Mouse (Mus musculus) G1E (cell line): Measurements from ENCODE around the gene Adora1. TPM values are rescaled to one million over a fixed set of nuclear protein-coding genes. Genes with fewer than 3 reads are reported as not detected.

Source experiments
- ATAC-seq: 2 replicates; pipeline ENCODE4 v1.8.0; 2016; ENCODE audit warnings: mild to moderate bottlenecking; ENCODE audit not compliant: insufficient number of reproducible peaks, poor library complexity, low FRiP score, severe bottlenecking; ENCODE audit errors: extremely low read depth
- DNase-seq: peaks from one replicate; pipeline ENCODE4 v3.0.0; 2012; ENCODE audit warnings: low spot score
- H3K27me3 ChIP-seq: 2 replicates; pipeline ENCODE4 v1.6.1; 2012; ENCODE audit warnings: mild to moderate bottlenecking, low read length, inconsistent platforms; ENCODE audit not compliant: insufficient read depth
- H3K36me3 ChIP-seq: replicated peaks from 2 replicates; pipeline ENCODE3; 2012; ENCODE audit warnings: mild to moderate bottlenecking, inconsistent platforms
- H3K4me1 ChIP-seq: 2 replicates; pipeline ENCODE4 v1.6.1; 2012; ENCODE audit warnings: low read depth, low read length, inconsistent platforms, mixed read lengths; ENCODE audit not compliant: insufficient read depth
- H3K4me3 ChIP-seq: 2 replicates; pipeline ENCODE4 v1.5.1; 2012; ENCODE audit warnings: low read depth, mild to moderate bottlenecking, inconsistent platforms, low read length, moderate library complexity, mixed read lengths
- H3K9me3 ChIP-seq: replicated peaks from 2 replicates; pipeline ENCODE4 v1.6.1; 2012; ENCODE audit warnings: inconsistent platforms
- CTCF ChIP-seq: IDR thresholded peaks from 2 replicates; pipeline ENCODE4 v1.5.1; 2012; ENCODE audit warnings: low read depth, low read length, inconsistent platforms, mixed read lengths
- GATA1 ChIP-seq: IDR thresholded peaks from 2 replicates; pipeline ENCODE4 v1.6.1; 2012; ENCODE audit warnings: borderline replicate concordance, low read length, inconsistent platforms, mixed read lengths
- GATA2 ChIP-seq: IDR thresholded peaks from 2 replicates; pipeline ENCODE4 v1.6.1; 2012; ENCODE audit warnings: low read depth, low read length, inconsistent platforms, borderline replicate concordance
- POLR2AphosphoS5 ChIP-seq: IDR thresholded peaks from 2 replicates; pipeline ENCODE4 v1.6.1; 2012; ENCODE audit warnings: low read depth, low read length, inconsistent platforms; ENCODE audit not compliant: insufficient replicate concordance
- TAL1 ChIP-seq: conservative IDR thresholded peaks from 2 replicates; pipeline ENCODE4 v1.6.1; 2012; ENCODE audit warnings: low read depth, low read length, inconsistent platforms, mixed read lengths
- polyA plus RNA-seq: library from polyadenylated mRNA; stranded (reverse); fragments of >175 nt; gene quantifications from 2 replicates; pipeline ENCODE4 v1.2.3, GENCODE M21; 2012
- total RNA-seq, 2 experiments: library from RNA; stranded (forward) in 1 of 2; stranded (reverse) in 1 of 2; fragments of 200-1000 nt in 1 of 2; fragments of >200 nt in 1 of 2; fragmentation: Nextera tagmentation in 1 of 2; gene quantifications; 2 replicates each; pipeline ENCODE4 v1.2.3; 2014 to 2017

The Adora1 gene
- total and polyA plus RNA-seq, 3 experiments, result 0.16 TPM; not detected in 2

DNA sequence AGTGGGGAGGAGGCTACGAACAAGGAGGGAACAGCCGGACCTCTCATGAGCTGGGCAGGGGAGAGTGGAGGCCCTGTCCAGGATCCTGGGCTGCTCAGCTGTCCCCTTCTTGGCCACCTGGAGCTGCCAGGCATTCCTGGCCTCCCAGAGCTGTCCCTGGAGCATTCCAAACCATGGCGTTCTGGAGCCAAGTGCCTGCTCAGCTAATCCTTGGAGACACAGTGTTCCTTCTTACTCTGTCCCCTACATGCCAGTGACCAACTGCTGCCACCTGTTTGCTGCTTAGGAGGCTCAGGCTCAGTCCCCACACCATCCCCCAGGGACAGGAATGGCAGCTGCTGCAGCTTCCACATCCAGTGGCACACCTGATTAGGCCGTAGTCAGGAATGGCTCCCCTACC, 39.3 kb downstream of the Adora1 start:
- ATAC-seq, result no peak

DNA sequence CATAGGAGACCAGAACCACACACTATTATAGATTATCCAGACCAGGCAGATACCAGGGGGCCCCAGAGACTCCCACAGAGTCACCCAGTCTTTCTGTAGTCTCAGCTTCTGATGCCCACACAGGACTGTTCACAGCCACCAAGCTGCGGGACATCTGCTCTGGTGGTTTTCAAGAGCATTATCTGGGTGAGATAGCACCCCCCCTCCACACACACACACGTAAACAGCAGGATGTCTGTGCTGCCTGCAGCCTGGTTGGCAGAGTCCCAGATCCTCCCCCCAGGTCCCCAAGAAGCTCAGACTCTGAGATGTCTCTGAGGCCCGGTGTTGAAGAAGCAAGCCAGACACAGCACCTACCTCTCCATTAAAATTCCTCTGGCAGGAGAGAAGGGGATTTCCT, 39.7 kb downstream of the Adora1 start:
- no peak for DNase-seq
- ATAC-seq, result no peak

More for the DNA sequence above, 39.3 kb downstream of the Adora1 start:
- Histone ChIP-seq H3K27me3 (peaks cover 71% of the 10 kb centered on the region), H3K36me3 (no peaks in the 10 kb centered on the region), H3K9me3 (no peaks in the 10 kb centered on the region), H3K4me3 (no peak overlapping the region), H3K4me1 (peaks cover 10% of the 10 kb centered on the region; the same call in 1 of the 2 replicates)
- no peak for DNase-seq
- TF ChIP-seq GATA1, result no peak

DNA sequence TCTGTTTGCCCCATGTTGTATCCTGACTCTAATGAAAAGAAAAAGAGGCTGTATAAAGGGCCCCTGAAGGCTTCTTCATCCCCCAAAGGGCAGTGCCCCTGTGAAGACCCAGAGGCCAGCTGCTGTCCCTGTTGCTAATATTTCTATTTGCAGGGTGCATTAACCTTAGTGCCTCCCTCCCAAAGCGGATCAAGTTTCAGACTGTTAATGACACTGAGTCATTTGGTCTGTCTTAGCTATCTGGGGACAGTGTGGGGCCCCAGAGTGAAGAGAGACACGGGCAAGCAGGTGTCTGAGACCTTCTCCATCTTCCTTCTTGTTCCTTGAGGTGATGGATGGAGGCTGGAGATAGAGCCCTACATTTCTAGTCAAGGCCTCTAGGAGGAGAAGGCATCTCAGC, 40.1 kb downstream of the Adora1 start:
- no peak for TF ChIP-seq POLR2AphosphoS5
- TF ChIP-seq GATA1, result no peak
- no peak for ATAC-seq
- H3K4me1 ChIP-seq, result peaks cover 10% of the 10 kb centered on the region; the same call in 1 of the 2 replicates
- no peak for DNase-seq
- H3K27me3 ChIP-seq, result peaks cover 76% of the 10 kb centered on the region
- H3K9me3 ChIP-seq, result no peaks in the 10 kb centered on the region
- no peak overlapping the region for H3K4me3 ChIP-seq
- H3K36me3 ChIP-seq, result no peaks in the 10 kb centered on the region

More for the DNA sequence above, 39.7 kb downstream of the Adora1 start:
- TF ChIP-seq GATA2, result no peak
- no peak for TF ChIP-seq CTCF
- TF ChIP-seq TAL1, result no peak
- TF ChIP-seq GATA1, result no peak
- TF ChIP-seq POLR2AphosphoS5, result no peak
- Histone ChIP-seq H3K9me3 (no peaks in the 10 kb centered on the region), H3K36me3 (no peaks in the 10 kb centered on the region), H3K4me3 (no peak overlapping the region), H3K4me1 (peaks cover 10% of the 10 kb centered on the region; the same call in 1 of the 2 replicates), H3K27me3 (peaks cover 75% of the 10 kb centered on the region)

DNA sequence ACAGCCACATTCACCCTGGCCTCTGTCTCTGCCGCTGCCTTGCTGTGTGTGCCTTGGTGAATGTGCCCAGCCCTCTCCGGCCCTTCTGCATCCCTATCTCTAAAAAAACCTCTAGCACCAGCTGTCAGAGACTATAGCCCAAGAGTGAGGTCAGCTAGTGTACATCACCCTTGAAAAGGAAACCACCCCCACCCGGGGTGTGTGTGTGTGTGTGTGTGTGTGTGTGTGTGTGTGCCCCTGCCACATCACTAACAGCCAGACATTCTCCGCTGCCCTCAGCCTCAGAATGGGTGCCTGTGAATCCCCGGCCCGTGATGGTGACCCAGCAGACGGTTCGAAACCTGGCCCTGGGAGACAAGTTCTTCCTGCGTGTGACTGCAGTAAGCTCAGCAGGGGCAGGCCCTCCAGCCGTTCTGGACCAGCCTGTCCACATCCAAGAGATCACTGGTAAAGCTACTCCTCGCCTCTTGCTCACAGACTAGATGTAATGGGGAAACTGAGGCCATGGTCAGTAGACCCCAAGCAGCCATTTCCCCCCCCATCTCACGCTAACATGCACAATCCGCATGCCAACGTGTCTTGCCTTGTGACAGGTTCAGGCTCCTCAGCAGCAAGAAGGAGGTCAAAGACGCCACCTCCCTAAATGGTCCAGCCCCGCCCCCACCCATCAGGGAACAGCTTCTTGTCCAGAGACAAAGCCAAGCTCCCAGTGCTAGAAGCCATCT, 40.8 kb downstream of the Adora1 start:
- Histone ChIP-seq H3K4me3 (no peak overlapping the region), H3K27me3 (peaks cover 76% of the 10 kb centered on the region), H3K4me1 (peaks cover 10% of the 10 kb centered on the region; the same call in 1 of the 2 replicates), H3K36me3 (no peaks in the 10 kb centered on the region), H3K9me3 (no peaks in the 10 kb centered on the region)
- DNase-seq (no peak), ATAC-seq (no peak)
- TF ChIP-seq GATA1, result no peak
- no peak for TF ChIP-seq TAL1
- TF ChIP-seq POLR2AphosphoS5, result no peak
- no peak for TF ChIP-seq GATA2
- TF ChIP-seq CTCF, result no peak

DNA sequence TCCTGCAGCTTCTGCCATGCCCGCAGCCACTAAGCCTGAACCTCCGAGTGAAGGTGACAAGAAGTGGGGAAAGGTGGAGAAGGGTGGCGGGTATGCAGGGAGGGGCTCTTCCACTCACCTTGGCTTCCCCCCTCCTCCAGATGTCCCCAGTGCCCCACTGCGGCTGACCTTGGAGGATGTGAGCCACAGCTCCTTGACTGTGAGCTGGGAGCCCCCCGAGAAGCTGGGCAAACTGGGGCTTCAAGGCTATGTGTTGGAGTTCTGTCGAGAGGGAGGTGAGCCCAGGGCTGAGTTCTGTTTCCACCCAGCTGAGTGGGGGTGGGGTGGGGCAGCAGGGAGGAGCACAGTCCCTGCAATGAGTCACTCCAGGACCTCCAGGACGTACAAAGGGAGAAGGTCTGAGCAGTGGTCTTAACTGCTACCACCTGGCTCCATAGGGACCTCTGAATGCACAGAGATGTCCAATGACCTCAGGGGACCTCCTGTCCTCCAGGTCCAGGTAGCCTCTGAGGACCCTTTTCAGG, 41.5 kb downstream of the Adora1 start:
- ATAC-seq (no peak), DNase-seq (no peak)
- Histone ChIP-seq H3K36me3 (no peaks in the 10 kb centered on the region), H3K4me3 (no peak overlapping the region), H3K9me3 (no peaks in the 10 kb centered on the region), H3K27me3 (peaks cover 80% of the 10 kb centered on the region), H3K4me1 (peaks cover 10% of the 10 kb centered on the region; the same call in 1 of the 2 replicates)
- TF ChIP-seq CTCF (no peak), TAL1 (no peak), GATA2 (no peak), GATA1 (no peak), POLR2AphosphoS5 (no peak)

DNA sequence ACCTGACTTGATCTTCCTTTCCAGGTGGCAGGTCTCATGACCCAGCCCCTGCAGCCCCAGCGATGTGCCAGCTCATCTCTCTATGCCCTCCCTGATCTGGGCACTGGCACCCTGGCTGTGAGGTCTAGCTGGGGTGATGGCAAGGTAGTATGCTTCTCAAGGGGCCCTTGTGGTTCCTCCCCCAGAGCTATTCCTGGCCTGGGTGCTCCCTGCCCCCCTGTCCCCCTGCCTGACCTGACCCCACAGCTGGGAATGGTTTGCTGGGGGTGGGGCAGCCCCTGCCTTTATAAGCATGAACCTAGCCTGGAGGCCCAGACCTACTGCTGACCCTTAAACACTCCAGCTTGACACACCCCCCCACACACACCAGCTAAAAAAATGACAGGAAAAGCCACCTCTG, 42.1 kb downstream of the Adora1 start, which contains the start of gene Mybph:
Gene Mybph (plus strand): TSS at position 323 of the 400 bp plus-strand sequence.
- peaks cover 80% of the 10 kb centered on the region for H3K27me3 ChIP-seq
- DNase-seq (no peak), ATAC-seq (no peak)
- H3K9me3 ChIP-seq, result no peaks in the 10 kb centered on the region
- peaks cover 10% of the 10 kb centered on the region; the same call in 1 of the 2 replicates for H3K4me1 ChIP-seq
- H3K4me3 ChIP-seq, result no peak within 1 kb of the TSS
- H3K36me3 ChIP-seq, result no peaks in the 10 kb centered on the region
- TF ChIP-seq POLR2AphosphoS5 (no peak), GATA1 (no peak), GATA2 (no peak), CTCF (no peak), TAL1 (no peak)
